Mouse (Mus musculus) embryonic facial prominence, embryonic 12.5 days (tissue): ENCODE measurements around the gene Cacybp. TPM values are rescaled to one million over a fixed set of nuclear protein-coding genes. Genes with fewer than 3 reads are reported as not detected.
A peak's percentile ranks its signal among the peaks of the same experiment; 100 is the strongest.

Experiments
- ATAC-seq: fragments of 200-750 bp; cut with Nextera tagmentation; 2 replicates; pipeline ENCODE4 v1.8.0; 2017; ENCODE audit not compliant: insufficient number of reproducible peaks, insufficient read depth, low FRiP score, low TSS enrichment
- H3K27ac ChIP-seq: fragments of 300-500 bp; sonication (generic); 2 replicates; pipeline ENCODE4 v1.5.1; 2016; ENCODE audit warnings: mild to moderate bottlenecking
- H3K27me3 ChIP-seq: fragments of 300-500 bp; sonication (generic); 2 replicates; pipeline ENCODE4 v1.6.1; 2016; ENCODE audit warnings: mild to moderate bottlenecking, moderate library complexity
- H3K36me3 ChIP-seq: fragments of 300-500 bp; sonication (generic); 2 replicates; pipeline ENCODE4 v1.6.1; 2016; ENCODE audit warnings: mild to moderate bottlenecking
- H3K4me1 ChIP-seq: fragments of 300-500 bp; sonication (generic); 2 replicates; pipeline ENCODE4 v1.6.1; 2016
- H3K4me2 ChIP-seq: fragments of 300-500 bp; sonication (generic); replicated peaks from 2 replicates; pipeline ENCODE4 v1.6.1; 2016; ENCODE audit warnings: mild to moderate bottlenecking, moderate library complexity
- H3K4me3 ChIP-seq: fragments of 300-500 bp; sonication (generic); 2 replicates; pipeline ENCODE4 v1.5.1; 2016; ENCODE audit warnings: mild to moderate bottlenecking
- H3K9ac ChIP-seq: fragments of 300-500 bp; sonication (generic); 2 replicates; pipeline ENCODE4 v1.6.1; 2016; ENCODE audit warnings: mild to moderate bottlenecking, moderate library complexity
- H3K9me3 ChIP-seq: fragments of 300-500 bp; sonication (generic); 2 replicates; pipeline ENCODE4 v1.6.1; 2016; ENCODE audit warnings: mild to moderate bottlenecking, moderate library complexity
- WGBS: fragments of 180-500 bp; shearing (Covaris S2); methylation state at CpG from one replicate; pipeline ENCODE4 v1.1.7; 2016; 5-methylcytosine and 5-hydroxymethylcytosine counted together
- polyA plus RNA-seq: library from polyadenylated mRNA; unstranded; fragments of >200 nt; fragmentation: Nextera tagmentation; extraction: Ambion mirVana; gene quantifications from 2 replicates; pipeline ENCODE4 v1.2.1, GENCODE M21; 2016

Gene Cacybp
- 228 and 234 TPM in 2 replicates for polyA plus RNA-seq

GRCm38 (mm10) chr1:160212703-160213669 lies at the start of gene Cacybp:
Gene Cacybp, minus strand, starts transcription at chr1:160212875.
- H3K36me3 ChIP-seq, result no peaks in the 10 kb centered on the region
- H3K4me3 ChIP-seq, result peak within 1 kb of the TSS; percentile 66
- peak within 1 kb of the TSS; percentile 58 for H3K4me2 ChIP-seq
- H3K4me1 ChIP-seq, result peaks cover 9% of the 10 kb centered on the region
- H3K27me3 ChIP-seq, result no peaks in the 10 kb centered on the region
- no peaks in the 10 kb centered on the region for H3K9me3 ChIP-seq
- peak within 1 kb of the TSS; percentile 79 for H3K9ac ChIP-seq
- under 1% methylated on average over 71 of the region's 76 CpGs for WGBS
- peak; percentile 98 for ATAC-seq
- H3K27ac ChIP-seq, result peak within 1 kb of the TSS; percentile 99

GRCm38 (mm10) chr1:160262415-160262814 lies 49.7 kb upstream of the Cacybp start:
- no peak for ATAC-seq
- H3K4me2 ChIP-seq, result no peak overlapping the region
- 56% methylated on average over 4 of the region's 4 CpGs for WGBS

GRCm38 (mm10) chr1:160261849-160262248 lies 49.2 kb upstream of the Cacybp start:
- Histone ChIP-seq H3K9me3 (no peaks in the 10 kb centered on the region), H3K9ac (no peak overlapping the region), H3K4me3 (no peak overlapping the region), H3K4me1 (peaks cover 12% of the 10 kb centered on the region; the same call in 1 of the 2 replicates), H3K27ac (no peak overlapping the region), H3K27me3 (no peaks in the 10 kb centered on the region), H3K4me2 (no peak overlapping the region), H3K36me3 (no peaks in the 10 kb centered on the region)
- WGBS, result 65% methylated on average over 2 of the region's 2 CpGs
- ATAC-seq, result no peak

More at GRCm38 (mm10) chr1:160262415-160262814, 49.7 kb upstream of the Cacybp start:
- Histone ChIP-seq H3K4me3 (no peak overlapping the region), H3K36me3 (no peaks in the 10 kb centered on the region), H3K27me3 (no peaks in the 10 kb centered on the region), H3K27ac (no peak overlapping the region), H3K9me3 (no peaks in the 10 kb centered on the region), H3K4me1 (peaks cover 12% of the 10 kb centered on the region; the same call in 1 of the 2 replicates), H3K9ac (no peak overlapping the region)

- H3K9me3 ChIP-seq, result no peaks in the 10 kb centered on the region
- 77% methylated on average over 4 of the region's 4 CpGs for WGBS
- peaks cover 12% of the 10 kb centered on the region; the same call in 1 of the 2 replicates for H3K4me1 ChIP-seq
- no peak overlapping the region for H3K4me2 ChIP-seq
- no peak for ATAC-seq
- H3K4me3 ChIP-seq, result no peak overlapping the region
- no peak overlapping the region for H3K9ac ChIP-seq
- H3K27me3 ChIP-seq, result no peaks in the 10 kb centered on the region
- no peak overlapping the region for H3K27ac ChIP-seq
- H3K36me3 ChIP-seq, result no peaks in the 10 kb centered on the region
These were observed 47.9 kb upstream of the Cacybp start for GRCm38 (mm10) chr1:160260605-160261004.

- 48% methylated on average over 7 of the region's 7 CpGs for WGBS
- Histone ChIP-seq H3K27ac (no peak overlapping the region), H3K9ac (no peak overlapping the region), H3K4me1 (peaks cover 12% of the 10 kb centered on the region; the same call in 1 of the 2 replicates), H3K4me3 (no peak overlapping the region), H3K4me2 (no peak overlapping the region), H3K9me3 (no peaks in the 10 kb centered on the region), H3K27me3 (no peaks in the 10 kb centered on the region), H3K36me3 (no peaks in the 10 kb centered on the region)
- no peak for ATAC-seq
These were observed 47.2 kb upstream of the Cacybp start for GRCm38 (mm10) chr1:160259884-160260283.

- 0 out of 2 replicates have a peak, but pooled peaks cover 3% of the 10 kb centered on the region for H3K4me1 ChIP-seq
- no peak overlapping the region for H3K4me3 ChIP-seq
- ATAC-seq, result no peak
- no peak overlapping the region for H3K4me2 ChIP-seq
- no peaks in the 10 kb centered on the region for H3K36me3 ChIP-seq
- H3K9me3 ChIP-seq, result no peaks in the 10 kb centered on the region
- H3K9ac ChIP-seq, result no peak overlapping the region
- no peak overlapping the region for H3K27ac ChIP-seq
- 82% methylated on average over 2 of the region's 2 CpGs for WGBS
- no peaks in the 10 kb centered on the region for H3K27me3 ChIP-seq
These were observed 40.4 kb upstream of the Cacybp start for GRCm38 (mm10) chr1:160253108-160253507.

GRCm38 (mm10) chr1:160251388-160252007 lies 38.8 kb upstream of the Cacybp start:
- WGBS, result 59% methylated on average over 5 of the region's 5 CpGs
- H3K4me2 ChIP-seq, result no peak overlapping the region
- H3K9ac ChIP-seq, result no peak overlapping the region

GRCm38 (mm10) chr1:160250782-160251181 lies 38.1 kb upstream of the Cacybp start:
- 0 out of 2 replicates have a peak, but pooled peaks cover 3% of the 10 kb centered on the region for H3K4me1 ChIP-seq
- 0 out of 2 replicates have a peak overlapping the region, but pooled peaks have one; percentile 30 for H3K27ac ChIP-seq
- H3K4me3 ChIP-seq, result no peak overlapping the region
- H3K9ac ChIP-seq, result no peak overlapping the region
- H3K4me2 ChIP-seq, result no peak overlapping the region
- no peaks in the 10 kb centered on the region for H3K27me3 ChIP-seq
- no peak for ATAC-seq
- H3K36me3 ChIP-seq, result no peaks in the 10 kb centered on the region
- WGBS, result 37% methylated on average over 4 of the region's 4 CpGs
- H3K9me3 ChIP-seq, result no peaks in the 10 kb centered on the region

More at GRCm38 (mm10) chr1:160251388-160252007, 38.8 kb upstream of the Cacybp start:
- Histone ChIP-seq H3K27me3 (no peaks in the 10 kb centered on the region), H3K4me3 (no peak overlapping the region), H3K36me3 (no peaks in the 10 kb centered on the region), H3K4me1 (0 out of 2 replicates have a peak, but pooled peaks cover 3% of the 10 kb centered on the region), H3K9me3 (no peaks in the 10 kb centered on the region), H3K27ac (no peak overlapping the region)
- no peak for ATAC-seq

- 0 out of 2 replicates have a peak, but pooled peaks cover 3% of the 10 kb centered on the region for H3K4me1 ChIP-seq
- WGBS, result 76% methylated on average over 3 of the region's 3 CpGs
- H3K36me3 ChIP-seq, result no peaks in the 10 kb centered on the region
- H3K9me3 ChIP-seq, result no peaks in the 10 kb centered on the region
- H3K9ac ChIP-seq, result no peak overlapping the region
- H3K27me3 ChIP-seq, result no peaks in the 10 kb centered on the region
- no peak overlapping the region for H3K27ac ChIP-seq
- H3K4me2 ChIP-seq, result no peak overlapping the region
- H3K4me3 ChIP-seq, result no peak overlapping the region
- no peak for ATAC-seq
These were observed 37.1 kb upstream of the Cacybp start for GRCm38 (mm10) chr1:160249786-160250185.

- Histone ChIP-seq H3K36me3 (no peaks in the 10 kb centered on the region), H3K9me3 (no peaks in the 10 kb centered on the region), H3K27ac (no peak overlapping the region), H3K27me3 (no peaks in the 10 kb centered on the region), H3K4me2 (no peak overlapping the region), H3K4me3 (no peak overlapping the region), H3K4me1 (0 out of 2 replicates have a peak, but pooled peaks cover 3% of the 10 kb centered on the region), H3K9ac (no peak overlapping the region)
- 77% methylated on average over 9 of the region's 9 CpGs for WGBS
- no peak for ATAC-seq
These were observed 34.8 kb upstream of the Cacybp start for GRCm38 (mm10) chr1:160247473-160247872.

- Histone ChIP-seq H3K27ac (no peak overlapping the region), H3K4me1 (0 out of 2 replicates have a peak, but pooled peaks cover 3% of the 10 kb centered on the region), H3K9ac (no peak overlapping the region), H3K4me2 (no peak overlapping the region), H3K27me3 (no peaks in the 10 kb centered on the region), H3K9me3 (no peaks in the 10 kb centered on the region), H3K36me3 (no peaks in the 10 kb centered on the region), H3K4me3 (no peak overlapping the region)
- no peak for ATAC-seq
- WGBS, result 73% methylated on average over 4 of the region's 4 CpGs
These were observed 34.2 kb upstream of the Cacybp start for GRCm38 (mm10) chr1:160246844-160247243.
